Mouse (Mus musculus) neural tube, embryonic 13.5 days (tissue): ENCODE measurements around the gene Rtl1. TPM values are rescaled to one million over a fixed set of nuclear protein-coding genes. Genes with fewer than 3 reads are reported as not detected.

Source experiments
- ATAC-seq: fragments of 200-750 bp; cut with Nextera tagmentation; 2 replicates; pipeline ENCODE4 v1.8.0; 2017; ENCODE audit warnings: low read depth, mild to moderate bottlenecking, moderate TSS enrichment, moderate library complexity
- H3K27ac ChIP-seq: fragments of 300-500 bp; sonication (generic); replicated peaks from 2 replicates; pipeline ENCODE4 v1.5.1; 2015; ENCODE audit warnings: moderate library complexity, mild to moderate bottlenecking, inconsistent platforms
- H3K27me3 ChIP-seq: fragments of 300-500 bp; sonication (generic); 2 replicates; pipeline ENCODE4 v1.6.1; 2015; ENCODE audit warnings: mild to moderate bottlenecking, inconsistent platforms
- H3K36me3 ChIP-seq: fragments of 300-500 bp; sonication (generic); 2 replicates; pipeline ENCODE4 v1.6.1; 2015; ENCODE audit warnings: mild to moderate bottlenecking, inconsistent platforms
- H3K4me1 ChIP-seq: fragments of 300-500 bp; sonication (generic); replicated peaks from 2 replicates; pipeline ENCODE4 v1.6.1; 2015; ENCODE audit warnings: inconsistent platforms
- H3K4me2 ChIP-seq: fragments of 300-500 bp; sonication (generic); 2 replicates; pipeline ENCODE4 v1.6.1; 2015; ENCODE audit warnings: inconsistent platforms, mild to moderate bottlenecking, moderate library complexity
- H3K4me3 ChIP-seq: fragments of 300-500 bp; sonication (generic); 2 replicates; pipeline ENCODE4 v1.5.1; 2015; ENCODE audit warnings: mild to moderate bottlenecking, inconsistent platforms
- H3K9ac ChIP-seq: fragments of 300-500 bp; sonication (generic); 2 replicates; pipeline ENCODE4 v1.6.1; 2015; ENCODE audit warnings: moderate library complexity, mild to moderate bottlenecking, inconsistent platforms
- H3K9me3 ChIP-seq: fragments of 300-500 bp; sonication (generic); 2 replicates; pipeline ENCODE4 v1.6.1; 2016; ENCODE audit warnings: inconsistent platforms
- WGBS: fragments of 180-500 bp; shearing (Covaris S2); methylation state at CpG from one replicate; pipeline ENCODE4 v1.1.7; 2015; 5-methylcytosine and 5-hydroxymethylcytosine counted together
- polyA plus RNA-seq: library from polyadenylated mRNA; unstranded; fragments of >200 nt; fragmentation: Nextera tagmentation; extraction: Ambion mirVana; gene quantifications from 2 replicates; pipeline ENCODE4 v1.2.1, GENCODE M21; 2015

Rtl1 gene
- 1.5 and 1.7 TPM in 2 replicates for polyA plus RNA-seq

DNA sequence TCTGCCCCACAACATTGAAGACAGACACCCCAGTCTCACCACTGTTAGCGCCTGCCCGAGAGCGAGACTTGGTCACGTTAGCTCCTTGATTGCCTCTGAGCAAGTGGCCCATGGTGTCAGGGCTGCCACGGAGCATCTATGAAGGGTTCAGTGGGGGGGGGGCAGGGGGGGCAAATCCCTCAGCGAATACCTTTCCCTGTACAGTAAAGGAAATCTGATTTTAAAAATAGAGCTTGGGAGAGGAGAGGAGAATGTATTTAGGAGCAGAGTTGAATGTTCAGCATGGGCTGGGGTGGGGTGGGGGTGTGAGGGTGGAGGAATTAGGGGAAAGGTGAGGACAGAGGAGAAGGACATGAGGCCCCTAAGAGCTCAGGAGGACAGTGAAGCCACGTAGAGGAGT is at the start of gene Rtl1:
Gene Rtl1 (minus strand): TSS at position 101 of the 400 bp plus-strand sequence.
- Histone ChIP-seq H3K27ac (no peak within 1 kb of the TSS), H3K4me1 (peaks cover 20% of the 10 kb centered on the region; the same call in 1 of the 2 replicates), H3K4me3 (no peak within 1 kb of the TSS), H3K9ac (no peak within 1 kb of the TSS), H3K36me3 (peaks cover 75% of the 10 kb centered on the region), H3K27me3 (no peaks in the 10 kb centered on the region), H3K4me2 (no peak within 1 kb of the TSS), H3K9me3 (no peaks in the 10 kb centered on the region)
- no peak for ATAC-seq
- 87% methylated on average over 7 of the region's 7 CpGs for WGBS

GRCm38 (mm10) chr12:109640560-109641167 is 40.5 kb upstream of the Rtl1 start:
- Histone ChIP-seq H3K4me2 (no peak overlapping the region), H3K36me3 (peaks cover 19% of the 10 kb centered on the region), H3K9me3 (no peaks in the 10 kb centered on the region), H3K27me3 (no peaks in the 10 kb centered on the region), H3K4me1 (peaks cover 9% of the 10 kb centered on the region; the same call in 1 of the 2 replicates), H3K4me3 (no peak overlapping the region), H3K27ac (no peak overlapping the region), H3K9ac (no peak overlapping the region)
- WGBS = 5% methylated on average over 3 of the region's 3 CpGs
- no peak for ATAC-seq

DNA sequence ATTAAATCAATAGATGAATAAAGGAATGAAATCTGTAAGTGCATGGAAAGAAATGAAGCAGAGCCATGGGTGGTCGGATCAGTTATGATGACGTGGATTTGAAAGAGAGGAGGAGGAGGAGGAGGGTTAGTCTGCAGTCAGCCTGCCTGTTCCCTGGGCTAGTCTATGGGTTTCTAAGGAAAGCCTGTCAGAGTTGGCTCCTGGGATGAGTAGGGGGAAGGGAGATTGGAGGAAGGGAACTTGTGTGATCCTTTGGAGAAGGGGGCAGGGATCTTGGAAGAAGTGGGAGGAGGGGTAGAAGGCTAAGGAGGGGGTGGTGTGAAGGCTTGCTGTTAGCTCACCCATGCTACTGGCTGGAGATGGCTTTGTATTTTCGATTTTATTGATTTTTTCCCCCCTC is 31.9 kb upstream of the Rtl1 start:
- H3K9ac ChIP-seq = no peak overlapping the region
- no peaks in the 10 kb centered on the region for H3K4me1 ChIP-seq
- H3K27ac ChIP-seq = no peak overlapping the region
- no peaks in the 10 kb centered on the region for H3K27me3 ChIP-seq
- H3K4me2 ChIP-seq = no peak overlapping the region
- H3K9me3 ChIP-seq = no peaks in the 10 kb centered on the region
- H3K36me3 ChIP-seq = peaks cover 4% of the 10 kb centered on the region
- no peak overlapping the region for H3K4me3 ChIP-seq
- no peak for ATAC-seq
- 44% methylated on average over 3 of the region's 3 CpGs for WGBS

DNA sequence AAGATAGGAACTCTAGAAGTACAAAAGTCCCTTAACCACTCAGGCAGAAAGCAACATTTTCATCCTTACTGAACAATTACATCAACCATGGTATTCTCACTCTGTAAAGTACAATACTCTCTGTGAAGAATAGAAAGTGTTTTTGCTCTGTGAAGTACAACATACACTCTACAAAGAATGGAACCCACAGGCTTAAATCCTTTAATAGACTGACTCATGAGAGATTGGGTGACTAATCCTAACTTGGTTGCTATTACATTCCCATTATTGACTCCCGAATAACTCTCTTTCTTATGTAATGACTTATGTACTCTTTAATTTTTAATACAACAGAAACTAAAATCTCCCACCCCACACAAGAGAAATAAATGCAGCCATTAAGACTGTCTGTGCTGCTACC is 28.8 kb upstream of the Rtl1 start:
- ATAC-seq = no peak

GRCm38 (mm10) chr12:109626910-109627309 is 26.8 kb upstream of the Rtl1 start:
- H3K4me1 ChIP-seq = no peaks in the 10 kb centered on the region
- peaks cover 16% of the 10 kb centered on the region for H3K36me3 ChIP-seq
- no peaks in the 10 kb centered on the region for H3K9me3 ChIP-seq
- no peak for ATAC-seq
- H3K27me3 ChIP-seq = no peaks in the 10 kb centered on the region
- no peak overlapping the region for H3K9ac ChIP-seq
- no peak overlapping the region for H3K4me2 ChIP-seq
- no peak overlapping the region for H3K27ac ChIP-seq
- 85% methylated on average over 5 of the region's 5 CpGs for WGBS
- no peak overlapping the region for H3K4me3 ChIP-seq

More for the DNA sequence above, 28.8 kb upstream of the Rtl1 start:
- Histone ChIP-seq H3K4me3 (no peak overlapping the region), H3K27me3 (no peaks in the 10 kb centered on the region), H3K9ac (no peak overlapping the region), H3K9me3 (no peaks in the 10 kb centered on the region), H3K36me3 (peaks cover 12% of the 10 kb centered on the region), H3K4me2 (no peak overlapping the region), H3K4me1 (no peaks in the 10 kb centered on the region), H3K27ac (no peak overlapping the region)
- 80% methylated on average over 1 of the region's 1 CpGs for WGBS

DNA sequence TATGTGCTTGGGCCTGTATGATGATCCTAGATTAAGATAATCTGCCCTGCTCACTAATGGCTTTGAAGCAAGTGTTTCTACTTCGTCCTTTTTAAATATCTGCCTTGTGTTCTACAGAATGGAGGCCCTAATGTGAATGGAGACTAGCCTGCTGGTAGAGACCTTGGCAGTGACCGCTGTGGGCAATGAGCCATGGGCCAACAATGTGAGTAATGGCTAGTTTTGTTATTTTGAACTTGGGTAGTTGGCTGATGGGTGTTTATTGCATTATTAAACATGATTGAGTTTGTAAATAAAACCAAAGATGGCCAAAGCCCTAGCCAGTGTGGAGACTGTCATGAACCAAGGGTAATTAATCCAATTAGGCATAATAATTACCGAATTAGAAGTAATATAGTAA is 20.1 kb upstream of the Rtl1 start:
- Histone ChIP-seq H3K4me2 (no peak overlapping the region), H3K4me1 (peaks cover 4% of the 10 kb centered on the region; the same call in 1 of the 2 replicates), H3K27me3 (no peaks in the 10 kb centered on the region), H3K9me3 (no peaks in the 10 kb centered on the region), H3K9ac (no peak overlapping the region), H3K4me3 (no peak overlapping the region), H3K27ac (no peak overlapping the region), H3K36me3 (peaks cover 45% of the 10 kb centered on the region)
- no peak for ATAC-seq
- WGBS = 81% methylated on average over 3 of the region's 3 CpGs

DNA sequence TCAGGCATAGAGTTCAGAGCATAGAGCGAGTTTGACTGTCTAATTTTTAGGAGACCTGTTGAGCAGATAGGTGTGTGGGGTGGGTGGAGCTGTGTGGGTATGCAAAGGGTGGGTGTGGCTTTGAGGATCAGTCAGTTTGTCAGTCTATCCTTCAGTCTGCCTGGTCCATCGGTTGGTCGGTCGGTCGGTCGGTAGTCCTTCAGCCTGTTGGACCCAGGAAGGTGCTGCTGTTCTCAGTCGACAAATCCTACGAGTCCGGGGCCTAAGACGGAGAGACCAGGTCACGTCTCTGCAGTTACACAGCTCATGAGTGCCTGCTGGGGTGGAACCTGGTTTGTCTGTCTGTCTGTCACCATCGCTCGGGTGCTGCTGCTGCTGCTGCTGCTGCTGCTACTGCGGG is 17.9 kb upstream of the Rtl1 start:
- no peak overlapping the region for H3K9ac ChIP-seq
- no peaks in the 10 kb centered on the region for H3K27me3 ChIP-seq
- H3K36me3 ChIP-seq = peaks cover 50% of the 10 kb centered on the region
- 89% methylated on average over 14 of the region's 14 CpGs for WGBS
- no peak for ATAC-seq
- no peaks in the 10 kb centered on the region for H3K9me3 ChIP-seq
- H3K4me3 ChIP-seq = no peak overlapping the region
- no peak overlapping the region for H3K4me2 ChIP-seq
- no peak overlapping the region for H3K27ac ChIP-seq
- peaks cover 12% of the 10 kb centered on the region for H3K4me1 ChIP-seq

- H3K4me2 ChIP-seq = peak overlapping the region; percentile 11; the same call in 1 of the 2 replicates
- H3K9ac ChIP-seq = no peak overlapping the region; the same call in 1 of the 2 replicates
- no peak overlapping the region for H3K4me3 ChIP-seq
- H3K9me3 ChIP-seq = no peaks in the 10 kb centered on the region
- 0 out of 2 replicates have a peak, but pooled peaks have one; percentile 17 for ATAC-seq
- 0 out of 2 replicates have a peak, but pooled peaks cover 2% of the 10 kb centered on the region for H3K27me3 ChIP-seq
- peaks cover 57% of the 10 kb centered on the region for H3K36me3 ChIP-seq
- H3K27ac ChIP-seq = no peak overlapping the region
- peaks cover 14% of the 10 kb centered on the region for H3K4me1 ChIP-seq
- 35% methylated on average over 15 of the region's 15 CpGs for WGBS
Observed at GRCm38 (mm10) chr12:109617126-109617525, 17.0 kb upstream of the Rtl1 start.

- Histone ChIP-seq H3K36me3 (peaks cover 64% of the 10 kb centered on the region), H3K4me3 (no peak overlapping the region), H3K27me3 (0 out of 2 replicates have a peak, but pooled peaks cover 6% of the 10 kb centered on the region), H3K27ac (no peak overlapping the region), H3K9me3 (peaks cover 3% of the 10 kb centered on the region; the same call in 1 of the 2 replicates), H3K9ac (no peak overlapping the region), H3K4me1 (peaks cover 14% of the 10 kb centered on the region), H3K4me2 (no peak overlapping the region)
- 71% methylated on average over 8 of the region's 8 CpGs for WGBS
- no peak for ATAC-seq
Observed at GRCm38 (mm10) chr12:109615371-109615770, 15.2 kb upstream of the Rtl1 start.

DNA sequence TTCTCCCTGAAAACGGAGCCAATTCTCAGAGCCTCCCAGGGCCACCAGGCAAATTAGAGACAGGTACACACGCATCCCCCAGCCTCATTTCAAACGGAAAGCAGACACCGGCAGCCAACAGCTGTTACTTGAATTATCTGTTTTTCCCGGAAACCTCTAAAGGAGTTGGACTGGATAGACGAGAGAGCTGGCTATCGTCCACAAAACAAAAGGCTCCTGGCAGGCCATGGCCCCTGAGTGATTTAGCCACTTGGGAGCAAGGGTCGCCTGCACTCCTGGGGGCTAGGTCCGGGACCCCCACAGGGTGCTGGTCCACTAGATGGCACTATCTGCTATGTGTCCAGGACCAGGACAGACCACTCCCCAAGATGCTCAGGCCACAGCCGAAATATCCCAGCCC is 14.3 kb upstream of the Rtl1 start:
- Histone ChIP-seq H3K4me3 (no peak overlapping the region), H3K4me1 (peaks cover 14% of the 10 kb centered on the region), H3K36me3 (peaks cover 73% of the 10 kb centered on the region), H3K4me2 (no peak overlapping the region), H3K9ac (no peak overlapping the region), H3K27ac (no peak overlapping the region), H3K27me3 (0 out of 2 replicates have a peak, but pooled peaks cover 6% of the 10 kb centered on the region), H3K9me3 (peaks cover 3% of the 10 kb centered on the region; the same call in 1 of the 2 replicates)
- no peak for ATAC-seq
- 34% methylated on average over 10 of the region's 10 CpGs for WGBS

GRCm38 (mm10) chr12:109612392-109613385 is 12.6 kb upstream of the Rtl1 start:
- no peak for ATAC-seq
- peak overlapping the region; percentile 51 for H3K4me2 ChIP-seq
- 59% methylated on average over 34 of the region's 34 CpGs for WGBS
- 0 out of 2 replicates have a peak overlapping the region, but pooled peaks have one; percentile 59 for H3K9ac ChIP-seq
- peaks cover 3% of the 10 kb centered on the region; the same call in 1 of the 2 replicates for H3K9me3 ChIP-seq
- H3K27me3 ChIP-seq = 0 out of 2 replicates have a peak, but pooled peaks cover 6% of the 10 kb centered on the region
- H3K4me3 ChIP-seq = peak overlapping the region; percentile 28
- peaks cover 23% of the 10 kb centered on the region for H3K4me1 ChIP-seq
- peaks cover 82% of the 10 kb centered on the region for H3K36me3 ChIP-seq
- no peak overlapping the region for H3K27ac ChIP-seq
